Mouse (Mus musculus) hindbrain, embryonic 12.5 days (tissue): ENCODE data around the gene Orc3. TPM values are rescaled to one million over a fixed set of nuclear protein-coding genes. Genes with fewer than 3 reads are reported as not detected.
A peak's percentile ranks its signal among the peaks of the same experiment; 100 is the strongest.

Experiments
- ATAC-seq: fragments of 200-750 bp; cut with Nextera tagmentation; 2 replicates; pipeline ENCODE4 v1.8.0; 2017; ENCODE audit warnings: moderate TSS enrichment; ENCODE audit not compliant: low FRiP score
- H3K27ac ChIP-seq: fragments of 300-500 bp; sonication (generic); 2 replicates; pipeline ENCODE4 v1.5.1; 2016; ENCODE audit warnings: mild to moderate bottlenecking
- H3K27me3 ChIP-seq: fragments of 300-500 bp; sonication (generic); 2 replicates; pipeline ENCODE4 v1.6.1; 2016; ENCODE audit warnings: mild to moderate bottlenecking
- H3K36me3 ChIP-seq: fragments of 300-500 bp; sonication (generic); 2 replicates; pipeline ENCODE4 v1.6.1; 2016; ENCODE audit warnings: mild to moderate bottlenecking
- H3K4me1 ChIP-seq: fragments of 300-500 bp; sonication (generic); 2 replicates; pipeline ENCODE4 v1.6.1; 2016
- H3K4me2 ChIP-seq: fragments of 300-500 bp; sonication (generic); replicated peaks from 2 replicates; pipeline ENCODE4 v1.6.1; 2016; ENCODE audit warnings: mild to moderate bottlenecking
- H3K4me3 ChIP-seq: fragments of 300-500 bp; sonication (generic); 2 replicates; pipeline ENCODE4 v1.5.1; 2016; ENCODE audit warnings: mild to moderate bottlenecking
- H3K9ac ChIP-seq: fragments of 300-500 bp; sonication (generic); 2 replicates; pipeline ENCODE4 v1.6.1; 2016; ENCODE audit warnings: mild to moderate bottlenecking, moderate library complexity
- H3K9me3 ChIP-seq: fragments of 300-500 bp; sonication (generic); replicated peaks from 2 replicates; pipeline ENCODE4 v1.6.1; 2016; ENCODE audit warnings: mild to moderate bottlenecking
- WGBS: fragments of 180-500 bp; shearing (Covaris S2); methylation state at CpG from one replicate; pipeline ENCODE4 v1.1.7; 2016; 5-methylcytosine and 5-hydroxymethylcytosine counted together
- polyA plus RNA-seq: library from polyadenylated mRNA; unstranded; fragments of >200 nt; fragmentation: Nextera tagmentation; extraction: Ambion mirVana; gene quantifications from 2 replicates; pipeline ENCODE4 v1.2.1, GENCODE M21; 2016

Orc3 gene
- polyA plus RNA-seq, 1 experiment from 2014 or later, result 104 TPM

DNA sequence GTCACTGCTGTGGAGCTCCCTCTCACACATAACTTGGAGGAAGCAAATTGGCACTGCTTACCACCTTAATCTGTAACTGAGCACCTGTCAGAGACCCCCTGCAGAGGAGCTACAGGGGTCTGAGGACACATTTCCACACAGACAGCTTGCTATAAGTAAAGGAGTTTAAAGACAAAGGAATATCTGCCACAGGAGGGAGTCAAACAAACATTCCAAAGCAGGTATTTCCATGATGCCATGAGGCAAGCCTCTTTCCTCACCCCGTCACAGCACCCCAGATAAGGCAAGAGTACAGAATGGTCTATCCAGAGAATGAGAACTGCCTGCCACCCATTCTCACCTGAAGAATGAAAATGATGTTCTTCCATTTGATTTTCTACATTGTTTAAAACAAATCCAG is 35.5 kb downstream of the Orc3 start:
- Histone ChIP-seq H3K4me2 (no peak overlapping the region), H3K36me3 (peaks cover 77% of the 10 kb centered on the region), H3K4me3 (no peak overlapping the region), H3K27ac (no peak overlapping the region), H3K9me3 (no peaks in the 10 kb centered on the region), H3K9ac (no peak overlapping the region), H3K27me3 (no peaks in the 10 kb centered on the region), H3K4me1 (no peaks in the 10 kb centered on the region)
- 82% methylated on average over 1 of the region's 1 CpGs for whole genome bisulfite sequencing
- no peak for ATAC-seq

DNA sequence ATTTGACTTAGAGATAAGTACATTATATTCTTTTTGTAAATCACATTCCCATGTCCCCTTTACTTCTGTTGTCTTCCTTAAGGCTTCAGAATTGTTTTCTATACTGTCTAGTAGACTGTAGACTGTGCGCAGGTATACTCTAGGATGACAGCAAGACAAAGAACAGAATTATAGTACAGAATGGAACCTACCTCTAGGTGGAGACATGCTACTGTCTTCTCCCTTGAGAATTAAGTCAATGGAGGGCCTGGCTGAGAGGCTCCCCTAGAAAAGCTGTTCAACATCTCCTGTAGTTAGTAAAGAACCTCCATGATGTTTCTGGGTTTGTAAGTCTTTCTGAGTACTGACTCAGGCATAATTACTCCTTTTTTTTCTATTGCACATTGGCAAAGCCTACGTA is 37.7 kb downstream of the Orc3 start:
- H3K9me3 ChIP-seq, result no peaks in the 10 kb centered on the region
- H3K4me2 ChIP-seq, result no peak overlapping the region
- H3K27ac ChIP-seq, result no peak overlapping the region
- H3K9ac ChIP-seq, result no peak overlapping the region
- no peaks in the 10 kb centered on the region for H3K27me3 ChIP-seq
- H3K36me3 ChIP-seq, result peaks cover 74% of the 10 kb centered on the region
- no peaks in the 10 kb centered on the region for H3K4me1 ChIP-seq
- WGBS, result 90% methylated on average over 2 of the region's 2 CpGs
- H3K4me3 ChIP-seq, result no peak overlapping the region
- no peak for ATAC-seq

DNA sequence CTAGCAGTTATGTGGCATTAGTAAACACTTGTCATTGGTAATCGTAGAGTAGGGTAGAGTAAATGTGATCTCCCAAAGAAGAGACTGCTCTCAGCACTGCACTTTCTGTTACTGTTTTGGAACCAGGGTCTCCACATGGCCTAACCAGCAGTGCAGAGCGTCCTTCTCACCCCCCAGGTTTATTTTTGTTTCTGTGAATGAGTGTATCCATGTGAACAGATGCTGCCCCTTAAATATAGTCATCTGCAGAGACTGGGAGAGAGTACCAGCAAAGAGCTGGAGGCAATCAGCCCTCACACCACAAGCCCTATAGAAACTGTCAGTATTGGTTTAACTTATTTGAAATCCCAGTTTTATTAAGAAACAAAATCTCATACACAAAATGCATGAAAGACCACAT is 41.9 kb downstream of the Orc3 start:
- H3K27ac ChIP-seq, result no peak overlapping the region
- H3K36me3 ChIP-seq, result peaks cover 76% of the 10 kb centered on the region
- no peaks in the 10 kb centered on the region for H3K4me1 ChIP-seq
- H3K4me3 ChIP-seq, result no peak overlapping the region
- no peaks in the 10 kb centered on the region for H3K27me3 ChIP-seq
- ATAC-seq, result no peak
- H3K9me3 ChIP-seq, result no peaks in the 10 kb centered on the region
- no peak overlapping the region for H3K4me2 ChIP-seq
- WGBS, result 83% methylated on average over 2 of the region's 2 CpGs
- H3K9ac ChIP-seq, result no peak overlapping the region

DNA sequence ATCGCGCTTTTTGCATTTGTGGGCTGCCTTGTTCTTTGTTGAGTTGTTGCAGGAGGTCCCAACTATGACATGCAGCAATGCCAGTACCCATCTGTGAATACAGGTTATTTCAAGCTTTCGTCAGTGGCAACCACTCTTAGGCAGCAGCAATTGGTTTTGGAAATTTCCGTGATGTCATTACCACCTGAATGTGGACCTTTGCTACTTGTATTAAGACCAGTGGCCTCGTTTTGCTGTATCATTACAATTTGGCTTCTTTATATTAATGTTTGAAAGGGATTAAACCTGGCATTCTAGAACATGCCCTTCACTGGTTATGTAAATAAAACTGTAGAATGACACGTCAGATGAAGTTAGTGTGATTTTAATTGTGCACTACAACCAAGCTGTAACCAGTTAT is 48.5 kb downstream of the Orc3 start:
- Histone ChIP-seq H3K4me2 (no peak overlapping the region), H3K4me3 (no peak overlapping the region), H3K27me3 (no peaks in the 10 kb centered on the region), H3K4me1 (no peaks in the 10 kb centered on the region), H3K27ac (no peak overlapping the region), H3K36me3 (peaks cover 46% of the 10 kb centered on the region), H3K9me3 (no peaks in the 10 kb centered on the region), H3K9ac (no peak overlapping the region)
- no peak for ATAC-seq
- WGBS, result 93% methylated on average over 6 of the region's 6 CpGs

DNA sequence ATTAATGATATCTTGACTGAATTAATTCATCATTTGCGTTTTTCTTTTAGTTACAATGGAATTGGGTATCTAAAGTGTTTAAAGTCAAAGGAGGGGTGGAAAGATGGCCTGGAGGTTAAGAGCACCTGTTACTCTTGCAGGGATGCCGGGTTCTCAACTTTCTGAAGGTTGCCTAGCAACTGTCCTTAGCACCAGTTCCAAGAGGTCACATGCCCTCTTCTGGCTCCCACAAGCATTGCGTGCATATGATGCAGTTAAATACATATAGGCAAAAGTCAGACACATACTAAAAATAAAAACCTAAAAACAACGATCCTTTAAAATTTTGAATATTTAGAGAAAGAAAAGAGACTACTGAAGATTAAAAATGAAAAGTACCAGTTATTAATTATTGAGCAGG is 53.8 kb downstream of the Orc3 start:
- H3K4me1 ChIP-seq, result peaks cover 9% of the 10 kb centered on the region
- H3K4me3 ChIP-seq, result no peak overlapping the region
- H3K9me3 ChIP-seq, result no peaks in the 10 kb centered on the region
- no peaks in the 10 kb centered on the region for H3K27me3 ChIP-seq
- no peak overlapping the region for H3K27ac ChIP-seq
- H3K9ac ChIP-seq, result no peak overlapping the region
- peaks cover 8% of the 10 kb centered on the region; the same call in 1 of the 2 replicates for H3K36me3 ChIP-seq
- ATAC-seq, result no peak
- H3K4me2 ChIP-seq, result no peak overlapping the region
- 56% methylated on average over 4 of the region's 4 CpGs for WGBS

DNA sequence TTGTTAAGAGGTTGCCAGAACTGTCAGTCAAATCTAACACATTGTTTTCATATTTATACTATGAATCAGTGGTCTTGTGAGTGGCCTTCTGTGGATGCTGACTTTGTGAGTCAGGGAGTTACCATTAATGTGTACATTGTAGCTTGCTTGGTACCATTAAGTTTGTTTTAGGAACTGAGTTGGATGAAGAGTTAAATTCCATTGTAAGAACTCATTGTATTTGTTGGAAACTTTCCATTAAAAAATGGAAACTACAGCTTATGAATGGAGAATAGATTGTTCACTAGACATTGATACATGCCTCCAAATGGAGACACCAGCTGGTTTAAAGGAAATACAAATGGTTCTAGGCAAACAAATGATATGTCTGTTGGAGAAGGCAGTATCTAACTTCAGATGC is 58.6 kb downstream of the Orc3 start:
- H3K9me3 ChIP-seq, result no peaks in the 10 kb centered on the region
- H3K27me3 ChIP-seq, result no peaks in the 10 kb centered on the region
- H3K4me1 ChIP-seq, result peaks cover 35% of the 10 kb centered on the region
- H3K36me3 ChIP-seq, result no peaks in the 10 kb centered on the region
- H3K27ac ChIP-seq, result no peak overlapping the region
- no peak overlapping the region for H3K4me2 ChIP-seq
- no peak for ATAC-seq
- no peak overlapping the region for H3K4me3 ChIP-seq
- H3K9ac ChIP-seq, result no peak overlapping the region

DNA sequence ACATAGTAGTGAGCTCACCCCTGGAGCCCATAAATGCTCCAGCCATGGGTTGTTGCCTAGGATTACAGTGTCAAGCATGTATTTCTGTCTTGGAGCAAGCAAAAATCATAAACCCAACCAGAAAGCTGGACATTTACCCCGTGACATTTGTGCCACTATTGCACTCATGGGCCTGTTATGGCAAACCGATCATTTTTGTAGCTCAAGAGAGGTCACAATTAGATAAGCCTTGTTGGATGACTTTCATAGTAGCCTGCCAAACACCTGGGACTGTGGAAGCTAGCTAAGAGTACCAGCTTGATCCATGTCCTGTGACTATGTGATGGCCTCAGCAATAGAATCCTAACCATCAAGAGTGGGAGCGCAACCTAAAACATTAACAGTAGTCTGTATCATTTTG is 59.1 kb downstream of the Orc3 start:
- Histone ChIP-seq H3K27ac (no peak overlapping the region), H3K9me3 (no peaks in the 10 kb centered on the region), H3K4me3 (no peak overlapping the region), H3K4me1 (peaks cover 35% of the 10 kb centered on the region), H3K27me3 (no peaks in the 10 kb centered on the region), H3K4me2 (no peak overlapping the region), H3K36me3 (no peaks in the 10 kb centered on the region), H3K9ac (no peak overlapping the region)
- no peak for ATAC-seq
- 97% methylated on average over 3 of the region's 3 CpGs for WGBS

DNA sequence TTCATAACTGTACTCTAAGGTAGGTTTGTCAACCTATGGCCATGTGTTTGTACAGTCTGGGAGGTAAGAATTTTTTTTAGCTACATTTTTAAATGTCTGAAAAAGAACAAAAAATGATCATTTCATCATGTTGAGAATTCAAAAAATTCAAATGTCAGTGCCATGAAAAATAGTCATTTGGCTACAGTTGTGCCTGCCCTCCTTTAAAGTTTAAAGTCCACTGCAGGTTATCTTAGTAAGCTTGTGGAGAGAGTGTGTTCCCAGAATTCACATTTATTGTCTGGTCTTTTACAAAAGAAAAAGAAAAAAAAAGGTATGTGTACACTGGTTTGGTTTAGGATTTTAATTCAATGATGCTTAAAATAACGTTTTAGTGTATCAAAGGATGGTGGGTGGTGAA is 60.1 kb downstream of the Orc3 start:
- no peak overlapping the region for H3K27ac ChIP-seq
- peaks cover 37% of the 10 kb centered on the region for H3K4me1 ChIP-seq
- 42% methylated on average over 1 of the region's 1 CpGs for WGBS
- H3K9ac ChIP-seq, result no peak overlapping the region
- no peak overlapping the region for H3K4me2 ChIP-seq
- ATAC-seq, result no peak
- H3K4me3 ChIP-seq, result no peak overlapping the region
- H3K27me3 ChIP-seq, result no peaks in the 10 kb centered on the region
- H3K9me3 ChIP-seq, result no peaks in the 10 kb centered on the region
- H3K36me3 ChIP-seq, result no peaks in the 10 kb centered on the region

DNA sequence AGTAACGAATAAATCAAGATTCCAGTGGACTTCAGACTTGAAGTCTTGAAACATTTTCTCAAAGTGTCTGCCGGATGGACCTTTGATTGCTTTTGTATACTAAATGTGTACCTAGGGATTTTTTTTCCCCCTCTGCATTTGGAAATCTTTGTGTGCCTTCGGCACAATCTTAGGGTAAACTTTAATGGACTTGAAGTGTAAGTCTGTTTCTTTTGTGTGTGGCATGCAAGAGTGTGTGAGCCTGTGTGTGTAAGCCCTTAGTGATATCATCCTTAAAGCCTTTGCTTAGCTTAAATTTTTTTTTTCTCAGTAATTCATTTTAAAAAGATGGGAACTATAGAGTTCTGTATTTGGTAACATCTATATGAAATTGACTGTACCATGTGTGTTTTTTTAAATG is 62.8 kb downstream of the Orc3 start:
- Histone ChIP-seq H3K4me2 (peak overlapping the region; percentile 73), H3K4me3 (peak overlapping the region; percentile 99), H3K27me3 (no peaks in the 10 kb centered on the region), H3K9ac (peak overlapping the region; percentile 99), H3K4me1 (peaks cover 32% of the 10 kb centered on the region), H3K27ac (0 out of 2 replicates have a peak overlapping the region, but pooled peaks have one; percentile 96), H3K9me3 (no peaks in the 10 kb centered on the region), H3K36me3 (no peaks in the 10 kb centered on the region)
- WGBS, result 27% methylated on average over 3 of the region's 3 CpGs
- ATAC-seq, result no peak

DNA sequence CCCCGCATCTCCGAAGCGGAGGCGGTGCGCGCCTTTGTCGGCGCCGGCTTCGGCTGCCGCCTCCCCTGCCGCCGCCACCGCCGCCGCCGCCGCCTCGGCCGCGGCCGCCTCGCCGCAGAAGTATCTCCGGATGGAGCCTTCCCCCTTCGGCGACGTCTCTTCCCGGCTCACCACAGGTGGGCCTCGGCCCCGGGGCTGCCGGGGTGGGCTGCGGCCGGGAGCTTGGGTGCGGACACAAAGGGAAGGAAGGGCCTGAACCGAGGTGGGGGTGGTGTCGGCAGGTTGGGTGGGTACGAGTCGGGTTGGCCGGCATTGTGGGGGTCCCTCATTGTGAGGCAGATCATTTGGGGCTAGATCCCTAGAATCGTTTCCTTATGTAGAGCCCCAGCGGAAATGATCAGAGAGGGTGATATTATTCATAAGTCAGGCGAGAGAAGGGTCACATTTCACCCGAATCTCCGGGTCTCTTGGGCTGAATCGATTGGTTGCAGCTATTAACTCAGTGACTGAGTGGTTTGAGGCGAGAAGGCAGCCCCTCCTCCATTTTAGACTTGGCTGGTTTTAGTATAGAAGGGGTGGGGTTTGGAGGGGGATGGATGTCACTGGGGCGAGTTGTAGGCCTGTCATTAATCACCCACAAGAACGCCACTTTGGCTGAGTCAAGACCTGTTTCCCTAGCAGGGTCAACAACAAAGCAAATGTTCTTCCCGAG is 63.5 kb downstream of the Orc3 start:
- H3K4me3 ChIP-seq, result peak overlapping the region; percentile 99
- H3K27ac ChIP-seq, result peak overlapping the region; percentile 96
- peak overlapping the region; percentile 73 for H3K4me2 ChIP-seq
- peak overlapping the region; percentile 99 for H3K9ac ChIP-seq
- peaks cover 29% of the 10 kb centered on the region for H3K4me1 ChIP-seq
- peak; percentile 76 for ATAC-seq
- no peaks in the 10 kb centered on the region for H3K27me3 ChIP-seq
- under 1% methylated on average over 49 of the region's 50 CpGs for WGBS
- no peaks in the 10 kb centered on the region for H3K9me3 ChIP-seq
- H3K36me3 ChIP-seq, result no peaks in the 10 kb centered on the region

DNA sequence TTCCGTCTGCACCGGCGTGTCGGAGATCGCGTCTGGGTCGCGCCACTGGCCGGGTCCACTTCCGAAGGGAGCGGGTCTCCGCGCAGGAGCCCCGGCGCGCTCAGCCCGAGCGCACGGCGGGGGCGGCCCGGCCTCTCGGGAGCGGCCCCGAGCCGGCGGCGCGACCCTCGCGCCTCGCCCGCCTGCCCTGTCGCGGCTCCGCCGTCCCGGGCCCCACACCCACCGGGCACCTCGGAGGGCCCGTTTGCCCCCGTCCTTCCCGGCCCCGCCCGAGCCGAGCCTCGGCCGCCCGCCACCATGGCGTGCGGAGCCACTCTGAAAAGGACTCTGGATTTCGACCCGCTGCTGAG is 64.0 kb downstream of the Orc3 start, which contains the start of gene Akirin2:
TSS of gene Akirin2 (plus strand) at position 190 of the 350 bp plus-strand sequence.
- Histone ChIP-seq H3K9me3 (no peaks in the 10 kb centered on the region), H3K4me1 (peaks cover 27% of the 10 kb centered on the region), H3K9ac (peak within 1 kb of the TSS; percentile 99), H3K27ac (peak within 1 kb of the TSS; percentile 96), H3K27me3 (no peaks in the 10 kb centered on the region), H3K4me2 (peak within 1 kb of the TSS; percentile 73), H3K36me3 (no peaks in the 10 kb centered on the region), H3K4me3 (peak within 1 kb of the TSS; percentile 99)
- WGBS, result under 1% methylated on average over 51 of the region's 53 CpGs
- peak; percentile 86 for ATAC-seq

DNA sequence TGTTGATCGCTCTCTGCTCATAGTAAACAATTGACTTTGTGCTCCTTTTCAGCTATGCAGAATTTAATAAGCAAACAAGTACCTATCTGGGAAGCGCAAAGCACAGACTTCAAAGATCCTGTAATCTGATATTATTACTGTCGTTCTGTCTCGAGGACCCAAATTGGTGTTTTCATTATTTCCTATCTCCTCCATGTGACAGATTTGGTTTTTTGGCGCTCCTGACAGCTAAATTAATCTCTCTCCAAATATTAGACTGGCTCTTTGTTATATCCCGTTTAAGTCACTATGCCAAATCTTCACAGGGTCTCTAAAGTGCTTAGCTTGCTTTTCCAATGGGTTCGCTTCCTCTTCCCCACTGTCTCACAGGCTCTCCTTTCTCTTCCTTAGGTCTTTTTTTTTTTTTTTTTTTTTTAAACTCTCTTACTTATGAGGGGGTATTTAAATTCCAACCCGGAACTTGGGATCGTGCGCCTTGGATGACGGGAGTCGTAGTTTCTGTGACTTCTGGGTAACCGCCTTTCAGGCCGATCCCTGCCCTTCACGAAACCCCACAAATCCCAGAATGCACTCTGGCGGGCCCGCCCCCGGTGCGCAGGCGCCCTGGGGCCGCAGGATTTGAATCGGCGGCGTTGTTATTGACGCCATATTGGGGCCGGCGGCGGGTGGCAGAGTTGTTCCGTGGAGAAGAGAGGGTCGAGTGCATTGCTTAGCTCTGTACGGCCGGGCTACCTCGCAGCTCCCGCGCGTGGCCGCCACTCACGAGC is 64.6 kb downstream of the Orc3 start:
- peaks cover 21% of the 10 kb centered on the region for H3K4me1 ChIP-seq
- H3K27me3 ChIP-seq, result no peaks in the 10 kb centered on the region
- peak overlapping the region; percentile 99 for H3K4me3 ChIP-seq
- peak overlapping the region; percentile 96 for H3K27ac ChIP-seq
- no peaks in the 10 kb centered on the region for H3K9me3 ChIP-seq
- peak; percentile 93 for ATAC-seq
- H3K36me3 ChIP-seq, result no peaks in the 10 kb centered on the region
- H3K4me2 ChIP-seq, result peak overlapping the region; percentile 58
- 3% methylated on average over 38 of the region's 38 CpGs for WGBS
- H3K9ac ChIP-seq, result peak overlapping the region; percentile 99

DNA sequence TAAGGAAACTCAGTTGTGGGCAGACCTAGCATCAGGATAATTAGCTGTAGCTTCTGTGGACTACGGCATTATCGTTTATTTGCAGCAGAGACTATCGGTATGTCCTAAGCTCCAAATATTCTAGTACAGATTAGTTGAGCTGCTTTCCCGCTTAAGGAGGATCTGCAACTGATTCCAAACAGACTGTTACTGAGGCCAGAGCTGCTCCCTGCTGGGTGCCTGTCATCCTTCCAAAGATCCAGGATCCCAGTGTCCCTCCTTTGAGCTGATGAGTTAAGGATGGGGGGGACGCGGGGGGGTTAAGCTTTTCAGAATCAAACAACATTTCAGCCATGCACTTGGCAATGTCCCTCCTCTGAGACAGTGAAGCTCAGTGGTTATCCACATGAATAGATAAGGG is 84.8 kb downstream of the Orc3 start:
- no peaks in the 10 kb centered on the region for H3K27me3 ChIP-seq
- WGBS, result 83% methylated on average over 6 of the region's 6 CpGs
- H3K4me1 ChIP-seq, result no peaks in the 10 kb centered on the region
- no peak overlapping the region for H3K27ac ChIP-seq
- no peak overlapping the region for H3K9ac ChIP-seq
- no peaks in the 10 kb centered on the region for H3K36me3 ChIP-seq
- ATAC-seq, result no peak
- no peaks in the 10 kb centered on the region for H3K9me3 ChIP-seq
- H3K4me2 ChIP-seq, result no peak overlapping the region
- H3K4me3 ChIP-seq, result no peak overlapping the region
